Mouse (Mus musculus) MEL (cell line): ENCODE measurements around the gene Cd37.

ENCODE experiments used
- E2F4 ChIP-seq: IDR thresholded peaks from 2 replicates; pipeline ENCODE4 v1.6.1; 2011; ENCODE audit warnings: low read depth, low read length, improper control_type of control experiment, borderline replicate concordance
- MYB ChIP-seq: IDR thresholded peaks from 2 replicates; pipeline ENCODE4 v1.6.1; 2011; ENCODE audit warnings: mild to moderate bottlenecking, low read depth, low read length, improper control_type of control experiment
- POLR2A ChIP-seq, 2 experiments: IDR thresholded peaks; 2 replicates each; pipeline ENCODE4 v1.6.1; 2011 to 2012; ENCODE audit warnings: low read length in 2 of 2, mild to moderate bottlenecking in 2 of 2, control low read depth in 1 of 2, improper control_type of control experiment in 1 of 2, low read depth in 1 of 2, moderate library complexity in 1 of 2; ENCODE audit not compliant: control insufficient read depth in 1 of 2, insufficient read depth in 1 of 2, poor library complexity in 1 of 2
- USF1 ChIP-seq: IDR thresholded peaks from 2 replicates; pipeline ENCODE4 v1.6.1; 2014; ENCODE audit warnings: low read depth, mild to moderate bottlenecking, inconsistent platforms, low read length, improper control_type of control experiment, moderate library complexity
- USF2 ChIP-seq, 2 experiments: IDR thresholded peaks; 2 replicates each; pipeline ENCODE4 v1.6.1; 2011 to 2012; ENCODE audit warnings: improper control_type of control experiment in 2 of 2, low read length in 2 of 2, borderline replicate concordance in 1 of 2, inconsistent platforms in 1 of 2, low read depth in 1 of 2, mild to moderate bottlenecking in 1 of 2; ENCODE audit not compliant: insufficient read depth in 1 of 2

- no peak for TF ChIP-seq USF2 (IDR thresholded peaks at IDR 0.05; ENCODE audit: borderline replicate concordance in 1 of 2, insufficient read depth in 1 of 2, low read depth in 1 of 2, low read length in 2 of 2)
- no peak for TF ChIP-seq E2F4
- TF ChIP-seq MYB: no peak
- TF ChIP-seq USF1: no peak
- TF ChIP-seq POLR2A (IDR thresholded peaks at IDR 0.05; ENCODE audit: control insufficient read depth in 1 of 2, insufficient read depth in 1 of 2, low read depth in 1 of 2, low read length in 2 of 2, poor library complexity in 1 of 2): no peak
Measured at GRCm38 (mm10) chr7:45229459-45230203, 9.3 kb downstream of the Cd37 start.
